Mouse (Mus musculus) intestine, embryonic 15.5 days (tissue): ENCODE measurements around the gene Rnf149. TPM values are rescaled to one million over a fixed set of nuclear protein-coding genes. Genes with fewer than 3 reads are reported as not detected.

Experiments
- ATAC-seq: fragments of 200-750 bp; cut with Nextera tagmentation; 2 replicates; pipeline ENCODE4 v1.8.0; 2017; ENCODE audit warnings: moderate TSS enrichment, moderate library complexity
- H3K27ac ChIP-seq: fragments of 300-500 bp; sonication (generic); 2 replicates; pipeline ENCODE4 v1.5.1; 2015; ENCODE audit warnings: mild to moderate bottlenecking, inconsistent platforms
- H3K27me3 ChIP-seq: fragments of 300-500 bp; sonication (generic); replicated peaks from 2 replicates; pipeline ENCODE4 v1.6.1; 2015; ENCODE audit warnings: inconsistent platforms
- H3K36me3 ChIP-seq: fragments of 300-500 bp; sonication (generic); 2 replicates; pipeline ENCODE4 v1.6.1; 2015; ENCODE audit warnings: inconsistent platforms
- H3K4me1 ChIP-seq: fragments of 300-500 bp; sonication (generic); replicated peaks from 2 replicates; pipeline ENCODE4 v1.6.1; 2015; ENCODE audit warnings: inconsistent platforms
- H3K4me2 ChIP-seq: fragments of 300-500 bp; sonication (generic); replicated peaks from 2 replicates; pipeline ENCODE4 v1.6.1; 2015; ENCODE audit warnings: mild to moderate bottlenecking, inconsistent platforms
- H3K4me3 ChIP-seq: fragments of 300-500 bp; sonication (generic); replicated peaks from 2 replicates; pipeline ENCODE4 v1.5.1; 2015; ENCODE audit warnings: inconsistent platforms
- H3K9ac ChIP-seq: fragments of 300-500 bp; sonication (generic); 2 replicates; pipeline ENCODE4 v1.6.1; 2015; ENCODE audit warnings: inconsistent platforms
- H3K9me3 ChIP-seq: fragments of 300-500 bp; sonication (generic); 2 replicates; pipeline ENCODE4 v1.6.1; 2016; ENCODE audit warnings: inconsistent platforms
- WGBS: fragments of 180-500 bp; shearing (Covaris S2); methylation state at CpG from one replicate; pipeline ENCODE4 v1.1.7; 2015; 5-methylcytosine and 5-hydroxymethylcytosine counted together
- polyA plus RNA-seq: library from polyadenylated mRNA; unstranded; fragments of >200 nt; fragmentation: Nextera tagmentation; extraction: Ambion mirVana; gene quantifications from 2 replicates; pipeline ENCODE4 v1.2.1, GENCODE M21; 2015

The Rnf149 gene
- polyA plus RNA-seq, 1 experiment from 2014 or later: 36.6 TPM

DNA sequence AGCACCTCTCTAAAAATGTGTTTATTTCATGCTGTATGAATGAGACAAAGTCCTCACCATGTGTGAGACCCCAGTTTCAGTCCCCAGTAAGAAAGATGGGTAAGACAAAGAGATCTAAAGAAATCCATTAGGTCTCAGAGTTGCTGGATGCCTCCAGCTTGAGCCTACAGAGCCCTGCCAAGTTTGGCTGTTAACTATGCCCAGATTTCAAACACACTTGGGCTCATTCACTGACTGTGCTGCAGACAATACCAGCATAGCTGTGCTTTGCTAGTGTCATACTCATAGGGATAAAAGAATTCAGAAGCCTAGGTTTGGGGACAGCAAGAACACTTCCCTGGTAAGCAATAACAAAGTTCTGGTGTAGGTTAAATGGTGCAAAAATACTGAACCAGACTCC, 9.1 kb downstream of the Rnf149 start:
- Histone ChIP-seq H3K27me3 (no peaks in the 10 kb centered on the region), H3K27ac (no peak overlapping the region), H3K4me1 (peaks cover 4% of the 10 kb centered on the region; the same call in 1 of the 2 replicates), H3K9ac (no peak overlapping the region), H3K4me3 (no peak overlapping the region), H3K36me3 (peaks cover 2% of the 10 kb centered on the region; the same call in 1 of the 2 replicates), H3K9me3 (no peaks in the 10 kb centered on the region), H3K4me2 (no peak overlapping the region)
- ATAC-seq: no peak

DNA sequence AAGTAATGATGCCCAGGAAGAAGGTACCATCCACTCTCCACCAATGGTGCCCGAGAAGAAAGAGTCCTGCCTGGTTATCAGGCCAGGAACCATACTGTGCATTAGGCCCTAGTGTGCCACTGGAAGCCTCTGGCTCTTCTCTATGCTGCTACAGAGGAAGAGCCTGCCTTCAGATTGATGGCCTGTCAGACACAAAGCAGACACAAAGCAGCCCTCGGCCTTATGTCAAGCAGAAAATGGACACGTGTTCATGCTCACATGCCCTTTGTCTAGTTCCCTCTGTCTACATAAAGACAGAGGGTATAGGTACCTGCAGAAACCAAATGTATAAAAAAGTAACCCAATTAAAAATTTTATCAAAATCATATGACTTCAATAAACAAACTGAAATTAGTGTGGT, 12.6 kb downstream of the Rnf149 start:
- WGBS: 48% methylated on average over 3 of the region's 3 CpGs

DNA sequence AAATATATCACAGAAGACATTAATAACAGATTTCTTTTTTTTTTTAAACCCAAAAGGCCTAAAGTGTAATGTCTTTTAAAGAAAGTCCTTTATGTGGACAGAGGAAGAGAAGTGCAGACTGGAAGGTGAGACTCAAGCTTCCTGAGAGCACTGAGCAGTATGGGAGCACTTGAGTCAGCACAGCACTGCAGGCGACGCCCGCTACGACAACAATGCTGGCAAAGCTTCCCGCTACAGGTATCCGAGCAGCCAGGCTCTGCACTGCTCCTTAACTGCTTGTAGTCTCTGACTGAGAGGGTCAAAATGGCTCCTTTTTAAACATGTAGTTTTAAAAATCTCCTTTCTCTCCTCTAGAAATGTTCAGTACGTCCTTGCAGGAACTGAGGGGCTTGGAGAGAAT, 14.0 kb downstream of the Rnf149 start:
- no peaks in the 10 kb centered on the region for H3K27me3 ChIP-seq
- no peak overlapping the region for H3K9ac ChIP-seq
- H3K36me3 ChIP-seq: no peaks in the 10 kb centered on the region; the same call in 1 of the 2 replicates
- no peak overlapping the region for H3K4me3 ChIP-seq
- H3K4me1 ChIP-seq: no peaks in the 10 kb centered on the region
- no peaks in the 10 kb centered on the region for H3K9me3 ChIP-seq
- 80% methylated on average over 7 of the region's 7 CpGs for WGBS
- H3K27ac ChIP-seq: no peak overlapping the region
- ATAC-seq: no peak
- H3K4me2 ChIP-seq: no peak overlapping the region

More for the DNA sequence above, 12.6 kb downstream of the Rnf149 start:
- Histone ChIP-seq H3K9me3 (no peaks in the 10 kb centered on the region), H3K9ac (no peak overlapping the region), H3K36me3 (peaks cover 2% of the 10 kb centered on the region; the same call in 1 of the 2 replicates), H3K4me2 (no peak overlapping the region), H3K27ac (no peak overlapping the region), H3K27me3 (no peaks in the 10 kb centered on the region), H3K4me3 (no peak overlapping the region), H3K4me1 (no peaks in the 10 kb centered on the region)
- no peak for ATAC-seq

DNA sequence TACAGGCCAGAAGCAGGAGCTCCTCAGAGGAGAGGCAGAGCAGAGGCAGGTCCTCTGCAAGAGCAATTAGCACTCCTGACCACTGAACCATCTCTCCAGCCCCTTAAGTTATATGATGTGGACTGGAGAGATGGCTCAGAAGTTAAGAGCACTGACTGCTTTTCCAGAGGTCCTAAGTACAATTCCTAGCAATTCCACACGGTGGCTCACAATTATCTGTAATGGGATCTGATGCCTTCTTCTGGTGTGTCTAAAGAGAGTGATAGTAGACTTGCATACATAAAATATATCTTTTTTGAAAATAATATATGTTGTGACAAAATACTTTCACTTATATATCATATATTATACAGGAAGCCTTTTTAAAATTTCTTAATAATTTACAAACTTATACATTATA, 15.3 kb downstream of the Rnf149 start:
- no peak overlapping the region for H3K9ac ChIP-seq
- no peaks in the 10 kb centered on the region for H3K4me1 ChIP-seq
- no peaks in the 10 kb centered on the region; the same call in 1 of the 2 replicates for H3K36me3 ChIP-seq
- 24% methylated on average over 1 of the region's 1 CpGs for WGBS
- no peak overlapping the region for H3K27ac ChIP-seq
- H3K4me3 ChIP-seq: no peak overlapping the region
- no peak for ATAC-seq
- no peaks in the 10 kb centered on the region for H3K27me3 ChIP-seq
- H3K4me2 ChIP-seq: no peak overlapping the region
- no peaks in the 10 kb centered on the region for H3K9me3 ChIP-seq

DNA sequence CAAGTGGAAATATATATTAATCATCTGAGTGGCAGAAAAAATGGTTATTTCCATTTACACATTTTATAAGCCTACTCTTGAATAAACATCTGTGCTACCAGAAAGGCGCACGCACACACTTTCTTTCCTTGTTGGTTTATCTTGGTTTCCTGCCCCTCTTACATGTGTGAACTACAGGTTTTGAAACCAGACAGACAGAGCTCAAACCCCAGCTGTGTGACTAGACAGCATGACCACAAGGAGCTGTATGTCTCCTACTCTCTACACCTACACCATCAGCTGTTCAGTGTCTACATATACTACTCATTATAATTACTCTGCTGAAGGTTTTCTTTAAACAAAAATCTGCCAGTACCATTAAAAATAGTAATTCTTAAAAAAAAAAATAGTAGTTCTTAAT, 18.2 kb downstream of the Rnf149 start:
- H3K36me3 ChIP-seq: peaks cover 4% of the 10 kb centered on the region; the same call in 1 of the 2 replicates
- H3K27me3 ChIP-seq: no peaks in the 10 kb centered on the region
- H3K4me1 ChIP-seq: peaks cover 3% of the 10 kb centered on the region; the same call in 1 of the 2 replicates
- no peak overlapping the region for H3K9ac ChIP-seq
- ATAC-seq: no peak
- H3K27ac ChIP-seq: no peak overlapping the region
- no peaks in the 10 kb centered on the region for H3K9me3 ChIP-seq
- H3K4me3 ChIP-seq: no peak overlapping the region
- 82% methylated on average over 2 of the region's 2 CpGs for WGBS
- no peak overlapping the region for H3K4me2 ChIP-seq

DNA sequence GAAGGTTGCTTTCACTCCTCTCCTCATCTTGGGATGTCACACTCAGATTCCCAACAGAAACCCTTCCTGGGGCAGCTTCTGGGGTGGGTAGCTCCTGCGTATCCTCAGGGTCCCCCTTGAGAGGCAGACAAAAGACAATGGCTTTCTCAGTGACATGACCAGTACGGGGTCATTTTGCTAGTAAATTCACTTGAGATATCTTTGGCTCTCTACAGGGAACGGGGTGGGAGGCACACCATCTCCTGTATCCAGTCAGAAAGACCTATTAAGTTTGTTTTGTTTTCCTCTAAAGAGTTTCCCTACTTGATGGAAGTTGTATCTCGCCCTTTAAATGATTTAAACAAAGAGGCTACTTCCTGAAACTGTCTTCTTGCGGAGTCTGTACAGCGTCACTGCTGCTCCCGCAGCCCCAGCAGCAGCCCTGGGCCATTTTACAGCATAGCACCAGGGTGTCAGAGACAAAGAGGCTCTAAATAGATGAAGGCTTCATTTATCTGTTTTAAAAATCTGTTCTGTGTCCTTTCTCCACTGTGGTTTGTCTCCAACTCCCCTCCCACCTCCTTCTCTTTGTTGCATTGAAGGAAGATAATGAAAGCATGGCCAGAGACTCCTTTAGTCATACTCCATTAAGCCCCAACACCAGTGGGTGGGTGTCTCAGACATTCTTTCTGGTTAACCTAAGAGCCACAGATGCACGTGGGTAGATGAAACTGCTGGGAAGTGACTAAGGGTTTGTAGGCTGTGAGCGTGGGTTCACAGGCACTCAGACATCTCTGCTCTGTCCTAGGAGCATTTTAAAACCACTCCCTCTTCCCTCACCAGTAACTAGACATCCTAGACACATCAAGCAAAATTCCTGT, 21.4 kb downstream of the Rnf149 start:
- Histone ChIP-seq H3K9me3 (no peaks in the 10 kb centered on the region), H3K27ac (no peak overlapping the region), H3K4me3 (no peak overlapping the region), H3K27me3 (no peaks in the 10 kb centered on the region), H3K4me2 (no peak overlapping the region), H3K9ac (no peak overlapping the region), H3K36me3 (peaks cover 5% of the 10 kb centered on the region; the same call in 1 of the 2 replicates), H3K4me1 (peaks cover 3% of the 10 kb centered on the region; the same call in 1 of the 2 replicates)
- WGBS: 41% methylated on average over 9 of the region's 9 CpGs
- peak; percentile 47; the same call in 1 of the 2 replicates for ATAC-seq

DNA sequence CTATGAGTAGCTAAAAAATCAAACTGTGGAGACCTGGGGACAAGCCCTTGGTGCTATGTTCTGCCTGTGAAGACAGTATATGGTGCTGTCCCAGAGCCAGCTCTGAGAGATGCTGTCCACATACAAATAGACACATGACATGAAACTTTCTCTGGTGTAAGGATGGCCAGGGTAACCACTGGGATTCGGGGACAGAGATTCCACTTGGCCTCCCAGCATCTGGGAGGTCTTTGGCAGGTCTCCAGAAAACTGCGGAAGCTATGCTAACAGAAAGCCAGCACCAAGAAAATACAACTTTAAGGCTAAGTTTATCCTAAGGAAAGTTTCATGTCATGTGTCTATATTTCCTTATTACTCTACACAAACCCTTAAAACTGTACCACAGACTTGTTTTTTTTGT, 27.4 kb downstream of the Rnf149 start:
- Histone ChIP-seq H3K4me2 (no peak overlapping the region), H3K36me3 (peaks cover 20% of the 10 kb centered on the region), H3K4me1 (no peaks in the 10 kb centered on the region), H3K9ac (no peak overlapping the region), H3K9me3 (no peaks in the 10 kb centered on the region), H3K27me3 (no peaks in the 10 kb centered on the region), H3K27ac (no peak overlapping the region), H3K4me3 (no peak overlapping the region)
- 51% methylated on average over 2 of the region's 2 CpGs for WGBS
- ATAC-seq: peak; percentile 42; the same call in 1 of the 2 replicates

DNA sequence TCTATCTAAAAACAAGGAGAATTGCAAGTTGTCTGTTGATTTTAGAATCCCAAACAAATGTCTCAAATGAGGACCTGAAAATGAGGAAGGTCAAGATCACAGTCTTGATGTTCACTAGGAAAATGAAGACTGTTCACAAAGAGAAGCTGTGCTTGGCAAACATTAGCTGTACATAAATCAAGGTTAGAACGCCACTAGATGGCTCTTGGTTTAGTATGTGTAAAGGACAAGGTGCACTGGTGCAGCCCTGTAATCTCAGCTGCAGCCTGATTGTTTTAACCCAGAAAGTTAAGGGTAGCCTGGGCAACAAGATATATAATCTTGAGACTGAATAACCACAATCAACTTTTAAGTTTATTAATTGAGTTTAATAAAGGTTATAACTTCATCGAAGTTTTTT, 30.0 kb downstream of the Rnf149 start:
- 50% methylated on average over 2 of the region's 2 CpGs for WGBS
- peaks cover 23% of the 10 kb centered on the region for H3K36me3 ChIP-seq

DNA sequence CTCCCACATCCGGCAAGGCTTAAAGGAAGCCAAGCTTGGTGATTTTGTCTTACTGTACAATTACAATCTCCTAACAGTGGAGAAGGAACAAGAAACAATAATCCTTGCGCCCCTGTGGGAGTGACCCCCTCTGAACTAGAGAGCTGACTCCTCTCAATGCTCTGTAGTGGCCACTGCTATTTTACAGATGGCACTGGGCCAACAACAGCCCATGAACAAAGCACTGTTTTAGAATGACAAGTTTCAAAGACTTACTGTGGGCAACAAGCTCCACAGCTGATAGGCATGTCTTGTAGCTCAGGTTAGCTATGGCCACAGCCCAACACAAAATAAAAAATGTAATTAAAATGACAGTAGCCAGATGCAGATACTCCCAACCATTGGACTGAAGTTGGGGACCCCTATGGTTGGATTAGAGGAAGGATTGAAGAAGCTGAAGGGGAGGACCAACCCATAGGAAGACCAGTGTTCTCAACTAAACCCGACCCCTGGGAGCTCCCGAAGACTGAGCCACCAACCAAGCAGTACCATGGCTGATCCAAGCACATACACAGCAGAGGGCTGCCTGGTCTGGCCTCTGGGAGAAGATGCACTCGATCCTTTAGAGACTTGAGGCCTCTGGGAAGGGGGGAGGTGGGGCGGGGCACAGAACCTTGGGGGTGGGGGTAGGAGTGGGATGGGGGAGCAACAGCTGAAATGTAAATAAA, 30.9 kb downstream of the Rnf149 start:
- Histone ChIP-seq H3K4me1 (no peaks in the 10 kb centered on the region), H3K4me3 (no peak overlapping the region), H3K36me3 (peaks cover 23% of the 10 kb centered on the region), H3K9ac (no peak overlapping the region), H3K4me2 (no peak overlapping the region), H3K27ac (no peak overlapping the region), H3K9me3 (no peaks in the 10 kb centered on the region), H3K27me3 (no peaks in the 10 kb centered on the region)
- 87% methylated on average over 6 of the region's 6 CpGs for WGBS
- peak; percentile 36; the same call in 1 of the 2 replicates for ATAC-seq

More for the DNA sequence above, 30.0 kb downstream of the Rnf149 start:
- Histone ChIP-seq H3K4me3 (no peak overlapping the region), H3K27me3 (no peaks in the 10 kb centered on the region), H3K4me1 (no peaks in the 10 kb centered on the region), H3K9me3 (no peaks in the 10 kb centered on the region), H3K27ac (no peak overlapping the region), H3K9ac (no peak overlapping the region), H3K4me2 (no peak overlapping the region)
- no peak for ATAC-seq

DNA sequence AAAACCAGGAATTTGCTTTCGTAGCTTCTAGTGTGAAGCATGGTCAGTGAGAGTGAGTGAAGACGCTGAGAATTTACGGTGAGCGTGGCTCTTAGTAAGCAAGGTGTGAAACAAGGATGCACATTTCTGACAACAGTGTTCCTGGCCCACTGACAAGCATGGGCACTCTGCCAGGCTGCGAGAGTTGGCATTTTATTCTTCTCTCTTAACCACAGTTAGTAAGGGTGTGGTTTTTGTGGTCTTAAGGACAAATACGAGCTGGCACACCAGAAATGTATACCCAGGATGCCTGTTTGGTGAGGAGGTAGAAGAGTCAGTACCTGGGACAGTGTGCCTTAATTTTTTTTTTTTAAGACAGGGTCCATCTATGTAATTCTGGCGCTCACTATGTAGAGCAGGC, 31.6 kb downstream of the Rnf149 start:
- 93% methylated on average over 7 of the region's 7 CpGs for WGBS
- no peaks in the 10 kb centered on the region for H3K9me3 ChIP-seq
- no peak overlapping the region for H3K27ac ChIP-seq
- H3K36me3 ChIP-seq: peaks cover 24% of the 10 kb centered on the region
- H3K4me2 ChIP-seq: no peak overlapping the region
- no peaks in the 10 kb centered on the region for H3K27me3 ChIP-seq
- ATAC-seq: no peak
- no peak overlapping the region for H3K4me3 ChIP-seq
- H3K9ac ChIP-seq: no peak overlapping the region
- no peaks in the 10 kb centered on the region for H3K4me1 ChIP-seq

DNA sequence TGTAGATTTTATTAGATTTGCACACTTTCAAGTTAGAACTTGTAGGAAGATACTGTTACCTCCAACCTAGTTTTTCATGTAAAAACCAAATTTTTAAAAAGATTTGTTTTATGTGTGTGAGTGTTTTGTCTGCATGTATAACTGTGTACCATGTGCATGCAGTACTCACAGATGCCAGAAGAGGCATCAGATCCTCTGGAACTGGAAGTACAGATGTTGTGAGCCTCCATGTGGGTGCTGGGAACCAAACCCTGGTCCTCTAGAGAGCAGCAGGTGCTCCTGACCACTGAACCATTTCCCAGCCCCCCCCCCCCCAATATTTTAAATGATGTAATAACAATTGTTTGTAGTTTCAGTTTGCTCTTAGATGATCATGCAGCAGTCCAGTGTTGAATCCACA, 36.6 kb downstream of the Rnf149 start:
- no peak overlapping the region for H3K9ac ChIP-seq
- no peak overlapping the region for H3K4me2 ChIP-seq
- no peaks in the 10 kb centered on the region for H3K27me3 ChIP-seq
- no peak overlapping the region for H3K27ac ChIP-seq
- ATAC-seq: no peak
- H3K4me1 ChIP-seq: peaks cover 9% of the 10 kb centered on the region
- H3K9me3 ChIP-seq: no peaks in the 10 kb centered on the region
- no peak overlapping the region for H3K4me3 ChIP-seq
- H3K36me3 ChIP-seq: peaks cover 32% of the 10 kb centered on the region

DNA sequence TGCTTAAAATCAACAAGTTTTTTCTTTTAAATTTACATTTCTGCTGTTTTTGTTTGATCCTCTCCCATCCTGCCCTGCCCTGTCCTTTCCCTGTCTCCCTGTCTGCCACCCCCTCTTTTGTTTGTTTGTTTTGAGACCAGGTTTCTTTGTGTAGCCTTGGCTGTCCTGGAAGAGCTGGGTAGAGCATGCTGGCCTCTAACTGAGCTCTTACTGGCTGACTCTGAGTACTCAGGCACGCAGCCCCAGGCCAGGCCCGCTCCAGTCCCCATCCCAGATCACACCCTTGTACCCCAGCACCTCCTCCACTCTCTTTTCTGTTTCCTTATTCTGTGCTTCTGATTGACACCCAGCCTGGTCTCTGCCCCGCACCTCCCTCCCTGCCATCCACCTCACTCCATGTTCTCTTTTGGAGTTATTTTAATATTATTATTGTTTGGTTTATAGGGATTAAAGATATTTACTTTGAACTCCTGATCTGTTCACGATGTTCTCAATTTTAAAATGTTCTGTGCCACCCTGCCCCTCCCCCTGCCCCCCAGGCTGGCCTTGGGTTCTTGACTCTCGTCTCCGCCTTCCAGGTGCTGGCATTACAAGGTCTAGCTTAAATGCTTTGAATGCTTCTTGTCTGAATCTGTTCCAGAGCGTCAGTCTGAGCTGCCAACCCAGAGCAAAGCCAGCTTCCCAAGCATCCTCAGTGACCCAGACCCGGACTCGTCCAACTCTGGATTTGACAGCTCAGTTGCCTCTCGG, 39.4 kb downstream of the Rnf149 start:
- WGBS: 85% methylated on average over 10 of the region's 10 CpGs
- ATAC-seq: no peak
- no peak overlapping the region for H3K4me2 ChIP-seq
- no peak overlapping the region for H3K4me3 ChIP-seq
- H3K9ac ChIP-seq: no peak overlapping the region
- H3K36me3 ChIP-seq: peaks cover 31% of the 10 kb centered on the region
- H3K27ac ChIP-seq: no peak overlapping the region
- no peaks in the 10 kb centered on the region for H3K27me3 ChIP-seq
- peaks cover 12% of the 10 kb centered on the region for H3K4me1 ChIP-seq
- no peaks in the 10 kb centered on the region for H3K9me3 ChIP-seq
